Mouse (Mus musculus) right cerebral cortex, adult 2 months (tissue): ENCODE data around the gene Ptcd2.

Experiments
- DNase-seq, 2 experiments: peaks; one replicate each; pipeline ENCODE4 v3.0.0; 2021 to 2022; ENCODE audit warnings: low spot score in 2 of 2

Gene Ptcd2

GRCm38 (mm10) chr13:99344599-99345575, at the start of gene Ptcd2, which contains the start of gene Mrps27:
TSS of gene Ptcd2 (minus strand) at chr13:99344705.
TSS of gene Mrps27 (plus strand) at chr13:99344786.
- DNase-seq: peak; percentile 99 to 100

- DNase-seq: no peak
Observed at GRCm38 (mm10) chr13:99393128-99393527, 48.6 kb upstream of the Ptcd2 start.

DNA sequence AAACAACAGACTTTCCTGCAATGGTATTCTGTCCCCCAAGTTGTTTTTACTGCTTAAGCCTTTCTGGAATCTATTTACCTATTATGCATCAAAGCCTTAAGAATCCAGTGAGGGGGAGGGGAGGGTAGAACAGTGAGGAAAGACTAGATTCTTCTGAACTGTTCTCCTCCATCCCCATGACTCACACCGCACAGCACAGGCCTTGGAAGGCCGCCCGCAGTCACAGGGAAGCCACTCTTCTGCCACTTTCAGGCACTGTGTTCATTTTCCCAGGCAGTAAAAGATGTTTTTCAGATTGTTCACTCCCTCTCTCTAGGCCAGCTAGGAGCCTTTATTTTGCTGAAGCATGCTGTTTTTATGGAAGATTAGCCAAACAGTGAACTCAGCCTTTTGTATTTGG, 46.9 kb upstream of the Ptcd2 start:
- peak; percentile 36 to 42 for DNase-seq

DNA sequence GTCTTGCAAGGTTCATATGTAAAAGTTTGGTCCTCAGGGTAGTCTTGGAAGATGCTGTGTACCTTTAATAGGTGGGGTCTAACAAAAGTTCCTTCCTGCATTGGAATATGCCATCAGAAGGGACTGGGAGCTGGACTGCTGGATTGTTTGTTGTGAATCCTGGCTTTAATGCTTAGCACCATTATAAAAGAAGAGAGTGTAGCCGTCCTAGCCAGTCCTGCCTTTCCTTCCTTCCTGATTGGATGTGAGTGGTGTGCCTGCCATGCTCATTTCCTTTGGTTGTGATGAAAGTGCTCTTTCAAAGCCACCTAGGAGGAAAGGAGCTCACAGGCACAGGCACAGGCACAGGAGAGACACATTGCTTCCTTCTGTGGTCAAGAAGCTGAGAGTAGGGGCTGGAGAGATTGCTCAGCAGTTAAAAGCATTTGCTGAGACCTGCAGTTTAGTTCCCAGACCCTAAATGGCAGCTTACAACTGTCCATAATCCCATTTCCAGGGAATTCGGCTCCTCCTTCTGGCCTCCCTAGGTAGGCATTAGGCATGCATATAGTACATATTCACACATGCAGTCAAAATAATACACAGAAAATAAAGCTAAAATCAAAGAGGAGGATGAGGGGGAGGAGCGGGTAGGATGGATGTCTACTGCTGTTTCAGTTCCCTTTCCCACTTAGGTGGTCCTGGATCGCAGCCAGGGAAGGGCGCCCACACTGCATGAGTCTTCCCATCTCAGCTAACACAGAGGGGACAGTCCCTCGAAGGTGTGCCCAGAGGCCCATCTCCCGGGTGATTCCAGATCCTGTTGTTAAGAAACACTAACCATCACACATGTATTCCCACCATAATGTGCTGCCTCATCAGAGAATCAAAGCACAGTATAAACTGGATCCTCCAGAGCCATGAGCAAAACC, 43.7 kb upstream of the Ptcd2 start:
- DNase-seq: no peak

DNA sequence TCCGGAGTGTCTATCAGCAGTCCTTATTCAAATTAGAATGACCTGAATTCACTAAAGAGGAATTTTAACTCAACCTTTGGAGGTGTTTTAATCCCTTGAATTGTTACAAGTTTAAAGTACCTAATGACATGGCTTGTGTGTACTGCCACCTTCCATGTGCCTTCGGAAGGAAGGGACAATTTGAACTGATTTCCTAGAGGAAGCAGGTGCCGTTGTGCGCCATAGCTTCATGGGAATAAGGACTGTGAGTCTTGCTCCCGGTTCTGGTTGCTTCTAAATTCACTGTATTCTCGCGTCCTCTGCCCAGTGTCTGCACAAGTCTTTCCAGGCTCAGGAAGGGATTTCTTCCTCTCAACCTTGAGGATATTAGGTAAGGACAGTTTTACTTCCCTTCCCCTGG, 41.8 kb upstream of the Ptcd2 start:
- no peak for DNase-seq

GRCm38 (mm10) chr13:99385911-99386310, 41.4 kb upstream of the Ptcd2 start:
- DNase-seq: no peak

DNA sequence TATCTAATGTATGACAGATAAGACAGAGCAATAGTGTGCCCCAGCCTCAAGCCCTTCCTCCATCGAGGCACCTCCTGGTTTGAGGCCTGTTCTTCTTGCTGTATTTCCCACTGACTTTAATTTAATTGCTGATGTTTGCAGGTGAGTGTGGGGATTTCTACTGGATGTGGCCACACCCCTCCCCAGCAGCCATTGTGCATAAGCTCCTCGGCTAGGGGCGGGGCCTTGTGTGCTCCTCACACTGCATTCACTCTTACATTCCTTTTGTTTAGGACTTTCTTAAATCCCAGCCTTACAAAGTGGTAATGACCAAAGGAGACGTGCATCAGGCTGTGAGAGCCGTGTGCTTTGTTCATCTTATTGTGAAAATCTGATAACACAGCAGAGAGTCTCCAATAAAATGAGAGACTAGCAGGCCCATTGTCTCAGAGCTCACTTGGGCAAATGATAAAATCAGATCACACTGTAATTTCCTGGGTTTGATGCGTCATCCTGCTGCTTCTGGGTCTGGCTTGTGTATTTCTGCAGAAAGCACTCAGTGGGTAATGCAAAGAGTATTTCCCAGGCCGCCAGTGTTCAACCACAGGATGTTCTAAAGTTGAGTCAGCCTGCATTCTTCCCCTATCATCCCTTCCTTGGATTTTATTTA, 40.2 kb upstream of the Ptcd2 start:
- no peak for DNase-seq

DNA sequence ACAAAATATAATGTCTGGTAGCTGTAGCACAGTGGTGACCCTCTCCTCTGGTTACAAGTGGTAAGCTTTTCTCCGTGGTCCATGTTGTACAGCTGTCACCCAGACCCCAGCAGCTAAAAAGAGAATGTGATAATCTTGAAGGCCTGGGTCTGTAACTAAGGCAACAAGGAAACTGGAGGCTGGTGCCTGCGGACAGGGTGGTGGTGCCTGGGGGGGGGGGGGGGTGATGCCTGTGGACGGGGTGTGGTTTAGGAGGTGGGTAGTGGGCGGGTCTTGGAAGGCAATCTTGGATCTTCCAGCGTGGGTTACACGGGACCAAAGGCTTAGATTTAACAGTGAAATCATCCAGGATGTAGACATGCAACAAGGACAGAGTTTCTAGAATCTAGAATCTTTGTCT, 37.9 kb upstream of the Ptcd2 start:
- DNase-seq: no peak

DNA sequence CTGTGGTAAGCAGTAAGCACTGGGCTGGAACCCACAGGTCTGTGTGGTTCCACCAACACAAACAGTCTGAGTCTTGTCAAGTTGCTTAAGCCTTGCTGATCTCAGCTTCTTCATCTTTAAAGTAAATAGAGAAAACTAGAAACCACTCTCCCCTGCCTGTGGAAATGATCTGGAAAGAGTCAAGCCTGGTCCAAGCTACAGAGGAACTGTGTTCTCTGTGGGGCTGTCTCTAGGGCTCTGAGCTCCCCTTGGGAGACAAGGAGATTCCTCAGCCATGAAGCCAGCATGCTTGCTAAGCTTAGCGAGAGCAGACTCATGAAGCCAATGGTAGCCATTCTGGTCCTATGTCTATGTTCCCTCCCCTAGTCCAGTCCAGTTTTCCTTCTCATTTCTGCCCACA, 33.7 kb upstream of the Ptcd2 start:
- DNase-seq: no peak

- DNase-seq: no peak
Observed at GRCm38 (mm10) chr13:99377055-99377454, 32.5 kb upstream of the Ptcd2 start.

DNA sequence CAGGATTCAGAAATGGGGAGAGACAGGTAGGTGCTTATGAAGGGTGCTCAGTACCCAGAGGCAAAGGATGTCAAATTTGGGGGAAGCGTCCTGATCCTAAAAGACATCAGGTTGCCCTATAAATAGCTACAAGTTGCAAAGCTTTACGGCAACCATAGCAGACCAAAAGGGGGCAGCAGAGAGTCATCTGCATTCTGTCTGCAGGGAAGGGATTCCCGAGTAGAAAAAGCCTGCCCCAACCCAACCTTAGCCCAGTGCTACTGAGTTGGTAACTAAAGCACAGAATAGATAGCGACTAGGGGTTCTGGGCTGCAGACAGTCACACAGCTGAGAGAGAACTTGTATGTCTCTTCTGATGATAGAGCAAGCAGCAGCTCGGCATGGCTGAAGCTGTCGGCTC, 31.0 kb upstream of the Ptcd2 start:
- peak; percentile 87 to 89 for DNase-seq

DNA sequence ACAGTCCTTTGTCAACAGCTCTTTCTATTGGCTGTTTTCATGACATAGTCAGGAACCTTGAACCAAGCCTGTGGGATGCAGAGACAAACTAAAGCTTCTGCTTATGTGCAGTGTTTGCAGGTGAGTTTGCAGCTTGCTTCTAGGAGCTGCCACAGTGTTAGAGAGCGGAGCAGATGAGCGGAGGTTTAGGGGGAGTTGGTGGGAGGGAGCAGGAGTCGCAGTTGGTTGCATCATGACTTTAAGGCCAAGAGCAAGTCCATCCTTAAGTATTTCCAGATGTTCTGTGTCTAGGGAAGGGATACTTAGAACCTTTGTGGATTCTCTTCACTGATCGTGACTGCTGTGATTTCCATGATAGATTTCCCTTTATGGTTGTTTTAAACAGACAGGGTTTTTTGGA, 29.7 kb upstream of the Ptcd2 start:
- no peak for DNase-seq

- no peak for DNase-seq
Observed at GRCm38 (mm10) chr13:99373684-99374083, 29.2 kb upstream of the Ptcd2 start.

DNA sequence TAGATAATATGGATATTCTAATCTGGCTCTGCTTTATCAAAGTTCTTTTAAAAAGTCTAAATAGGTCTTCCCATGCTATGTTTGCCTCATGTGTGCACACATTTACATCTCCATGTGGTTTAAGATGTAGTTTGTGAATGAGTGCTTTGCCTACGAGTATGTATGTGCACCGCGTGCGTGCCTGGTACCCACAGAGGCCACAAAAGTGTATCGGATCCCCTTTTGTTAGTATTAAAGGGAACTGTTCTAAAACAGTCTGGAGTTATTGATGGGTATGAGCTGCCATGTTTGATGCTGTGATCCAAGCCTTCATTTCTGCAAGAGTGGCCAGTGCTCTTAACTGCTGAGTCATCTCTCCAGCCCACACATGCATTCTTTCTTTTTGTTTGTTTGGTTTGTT, 26.8 kb upstream of the Ptcd2 start:
- no peak for DNase-seq

DNA sequence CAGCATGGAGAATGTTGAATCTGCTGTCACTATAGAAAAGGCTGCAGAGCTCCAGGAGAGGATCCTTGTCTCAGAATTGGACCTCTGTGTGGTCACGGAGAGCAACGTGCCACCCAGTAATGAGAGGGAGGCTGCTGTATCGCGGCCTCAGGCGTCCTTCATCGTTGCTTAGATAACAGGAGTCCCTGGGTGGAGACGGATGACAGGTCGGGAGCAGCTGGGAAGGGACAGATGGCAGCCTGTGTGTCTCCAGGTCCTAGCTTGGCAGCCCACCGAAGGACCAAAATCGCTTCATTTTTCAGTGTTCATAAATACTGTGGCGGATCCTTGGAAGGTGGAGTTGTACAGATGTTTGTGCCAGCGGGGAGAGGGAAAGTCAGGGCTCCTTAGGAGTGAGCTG, 24.6 kb upstream of the Ptcd2 start:
- DNase-seq: no peak

- no peak for DNase-seq
Observed at GRCm38 (mm10) chr13:99367554-99368174, 23.2 kb upstream of the Ptcd2 start.

GRCm38 (mm10) chr13:99366422-99367175, 22.1 kb upstream of the Ptcd2 start:
- DNase-seq: peak; percentile 90 to 91

DNA sequence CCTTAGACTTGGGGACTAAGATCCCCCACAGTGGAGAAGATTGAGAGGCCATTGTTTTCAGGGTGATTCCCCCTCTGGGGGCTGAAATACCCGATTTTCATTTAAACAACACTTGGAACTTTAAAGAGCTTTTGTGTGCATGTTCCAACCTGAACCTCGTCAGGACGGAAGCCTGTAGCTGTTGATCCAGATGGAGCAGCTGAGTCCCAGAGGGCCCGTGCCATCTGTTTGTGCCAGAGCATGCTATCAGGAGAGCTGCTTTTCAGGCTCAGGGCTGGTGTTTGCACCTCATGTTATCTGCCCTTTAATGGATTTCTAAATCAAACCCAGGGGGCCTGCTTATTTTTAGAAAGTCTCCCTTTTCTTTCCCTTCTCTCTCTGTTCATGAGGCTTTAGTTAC, 19.4 kb upstream of the Ptcd2 start:
- DNase-seq: no peak

DNA sequence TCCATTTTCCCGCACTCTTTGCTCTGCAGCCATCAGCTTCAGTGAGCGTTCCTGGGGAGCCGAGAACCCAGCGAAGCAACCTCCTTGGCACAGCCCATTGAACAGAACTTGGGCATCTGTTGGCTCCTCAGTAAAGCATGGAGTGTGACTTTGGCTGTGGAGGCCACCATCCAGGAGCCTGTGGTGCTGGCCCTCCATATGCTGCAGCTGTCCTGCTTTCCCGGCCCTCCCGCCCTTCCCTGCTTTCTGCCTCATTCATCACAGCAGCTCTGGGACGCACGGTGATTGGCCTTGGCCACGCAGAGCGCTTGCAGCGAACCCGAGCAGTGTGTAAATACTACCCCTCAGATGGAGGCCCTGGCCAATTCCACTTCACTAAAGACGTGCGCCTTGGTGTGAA, 14.4 kb upstream of the Ptcd2 start:
- DNase-seq: no peak

DNA sequence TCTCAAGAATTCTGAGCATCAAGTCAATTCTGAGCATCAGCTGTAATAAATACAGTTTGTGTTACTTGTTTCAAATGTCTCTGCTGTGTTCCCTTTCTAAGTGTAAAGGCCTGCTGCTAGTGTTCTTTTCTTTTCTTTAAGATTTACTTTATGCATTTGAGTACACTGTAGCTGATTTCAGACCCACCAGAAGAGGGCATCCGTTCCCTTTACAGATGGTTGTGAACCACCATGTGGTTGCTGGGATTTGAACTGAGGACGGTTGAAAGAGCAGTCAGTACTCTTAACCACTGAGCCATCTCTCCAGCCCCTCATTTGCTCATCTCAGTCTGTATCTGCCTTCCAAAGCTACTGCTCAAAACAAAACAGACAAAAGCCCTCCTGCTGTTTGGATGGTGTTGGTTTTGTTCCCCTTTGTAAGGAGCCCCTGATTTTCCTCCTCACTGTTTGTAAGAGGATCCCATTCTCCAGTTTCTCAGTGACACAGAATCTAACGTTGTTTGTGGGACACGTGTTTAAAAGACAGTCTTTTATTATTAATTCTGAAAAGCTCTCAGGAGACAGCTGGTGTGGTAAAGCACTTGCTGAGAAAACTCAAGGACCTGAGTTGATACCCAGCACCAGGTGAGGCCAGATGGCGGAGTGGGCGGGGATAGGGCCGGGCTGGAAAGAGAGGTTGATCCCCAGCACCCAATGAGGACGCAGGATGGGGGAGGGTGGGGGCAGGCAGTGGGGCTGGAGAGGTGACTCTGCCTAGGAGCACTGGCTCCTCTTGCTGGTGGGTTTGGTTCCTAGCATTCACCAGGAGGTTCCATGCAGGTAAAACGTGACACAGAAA, 12.1 kb upstream of the Ptcd2 start:
- DNase-seq: no peak
